Mouse (Mus musculus) stomach, postnatal 0 days (tissue): ENCODE results near the gene Mad2l2. TPM values are rescaled to one million over a fixed set of nuclear protein-coding genes. Genes with fewer than 3 reads are reported as not detected.
"Not testable (repeated sequence)": the region's sequence is repeated elsewhere in the genome, so short reads cannot be mapped to it uniquely, and the experiment has no call there.

Experiments
- ATAC-seq: fragments of 200-750 bp; cut with Nextera tagmentation; 2 replicates; pipeline ENCODE4 v1.8.0; 2017; ENCODE audit not compliant: low FRiP score, low TSS enrichment
- DNase-seq: peaks from one replicate; pipeline ENCODE4 v3.0.0-alpha.2; 2016; ENCODE audit warnings: low spot score
- H3K27ac ChIP-seq: fragments of 300-500 bp; sonication (generic); replicated peaks from 2 replicates; pipeline ENCODE4 v1.5.1; 2014; ENCODE audit warnings: mild to moderate bottlenecking, control low read depth
- H3K27me3 ChIP-seq: fragments of 300-500 bp; sonication (generic); 2 replicates; pipeline ENCODE4 v1.6.1; 2014; ENCODE audit warnings: low read length; ENCODE audit not compliant: control insufficient read depth, insufficient read depth
- H3K36me3 ChIP-seq: fragments of 300-500 bp; sonication (generic); 2 replicates; pipeline ENCODE4 v1.6.1; 2014; ENCODE audit warnings: low read length, mixed read lengths; ENCODE audit not compliant: control insufficient read depth, insufficient read depth
- H3K4me1 ChIP-seq: fragments of 300-500 bp; sonication (generic); replicated peaks from 2 replicates; pipeline ENCODE4 v1.6.1; 2014; ENCODE audit warnings: antibody characterized with exemption; ENCODE audit not compliant: control insufficient read depth, insufficient read depth
- H3K4me2 ChIP-seq: fragments of 300-500 bp; sonication (generic); replicated peaks from 2 replicates; pipeline ENCODE4 v1.6.1; 2014; ENCODE audit warnings: low read depth, mild to moderate bottlenecking, control low read depth, moderate library complexity
- H3K4me3 ChIP-seq: fragments of 300-500 bp; sonication (generic); 2 replicates; pipeline ENCODE4 v1.5.1; 2014; ENCODE audit warnings: low read depth, low read length, control low read depth
- H3K9ac ChIP-seq: fragments of 300-500 bp; sonication (generic); 2 replicates; pipeline ENCODE4 v1.6.1; 2014; ENCODE audit warnings: mild to moderate bottlenecking, low read length, control low read depth, mixed read lengths
- H3K9me3 ChIP-seq: fragments of 300-500 bp; sonication (generic); 2 replicates; pipeline ENCODE4 v1.6.1; 2016; ENCODE audit warnings: low read length; ENCODE audit not compliant: control insufficient read depth
- CTCF ChIP-seq: IDR thresholded peaks from 2 replicates; pipeline ENCODE4 v1.5.1; 2016; ENCODE audit warnings: antibody characterized with exemption, low read depth, mild to moderate bottlenecking, moderate library complexity
- EP300 ChIP-seq: optimal IDR thresholded peaks from 2 replicates; pipeline ENCODE3; 2016; ENCODE audit warnings: antibody characterized with exemption
- WGBS: fragments of 180-500 bp; shearing (Covaris S2); extraction: QIAGEN DNeasy Blood & Tissue Kit; methylation state at CpG from one replicate; pipeline ENCODE4 v1.1.7; 2014; 5-methylcytosine and 5-hydroxymethylcytosine counted together
- polyA plus RNA-seq: library from polyadenylated mRNA; unstranded; fragments of >200 nt; fragmentation: Nextera tagmentation; extraction: Ambion mirVana; gene quantifications from 2 replicates; pipeline ENCODE4 v1.2.1, GENCODE M21; 2015

The Mad2l2 gene
- polyA plus RNA-seq, 1 experiment from 2014 or later, result 25.0 TPM

DNA sequence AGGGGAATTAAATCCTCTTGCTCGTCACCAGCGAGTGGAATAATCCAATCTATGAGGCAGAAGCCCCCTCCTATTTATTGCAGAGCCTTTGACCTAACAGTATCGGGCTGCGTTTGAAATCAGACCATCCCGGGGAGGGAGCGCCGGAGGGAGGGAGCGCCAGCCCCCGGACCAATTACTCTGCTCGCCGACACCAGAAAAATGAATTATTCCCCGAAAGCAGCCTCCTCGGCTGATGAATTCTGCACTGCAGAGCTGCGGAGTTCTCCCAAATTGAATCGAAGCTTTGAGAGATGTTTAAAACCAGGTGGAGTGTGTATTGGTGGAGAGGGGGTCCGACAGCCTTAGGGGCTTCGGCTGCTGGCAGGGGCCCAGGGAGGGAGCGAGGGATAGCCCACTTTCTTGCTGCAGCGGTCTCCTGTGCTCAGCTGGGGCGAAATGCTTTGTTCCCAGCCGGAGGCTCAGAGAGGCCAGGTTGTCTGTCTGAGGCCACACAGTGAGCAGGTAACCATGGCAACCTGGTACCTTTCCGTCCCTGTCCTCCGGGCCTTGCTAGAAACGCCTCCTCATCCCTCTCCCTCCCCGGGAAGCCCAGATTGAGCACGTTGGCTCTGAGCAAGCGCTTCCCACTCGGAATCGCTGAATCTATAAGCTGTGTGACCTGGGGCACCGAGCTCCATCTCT is 43.8 kb downstream of the Mad2l2 start:
- no peaks in the 10 kb centered on the region for H3K4me1 ChIP-seq
- TF ChIP-seq EP300, result no peak
- TF ChIP-seq CTCF, result no peak
- ATAC-seq, result no peak
- H3K36me3 ChIP-seq, result no peaks in the 10 kb centered on the region
- WGBS, result 3% methylated on average over 30 of the region's 30 CpGs
- peaks cover 12% of the 10 kb centered on the region; the same call in 1 of the 2 replicates for H3K27me3 ChIP-seq
- DNase-seq, result no peak
- H3K4me2 ChIP-seq, result no peak overlapping the region
- H3K4me3 ChIP-seq, result no peak overlapping the region
- H3K27ac ChIP-seq, result no peak overlapping the region
- no peaks in the 10 kb centered on the region for H3K9me3 ChIP-seq
- H3K9ac ChIP-seq, result no peak overlapping the region

- DNase-seq (no peak), ATAC-seq (no peak)
- H3K9me3 ChIP-seq, result no peaks in the 10 kb centered on the region
- H3K27me3 ChIP-seq, result peaks cover 12% of the 10 kb centered on the region; the same call in 1 of the 2 replicates
- H3K36me3 ChIP-seq, result no peaks in the 10 kb centered on the region
- 15% methylated on average over 12 of the region's 12 CpGs for WGBS
- no peak overlapping the region for H3K27ac ChIP-seq
- H3K9ac ChIP-seq, result no peak overlapping the region
- no peak overlapping the region for H3K4me3 ChIP-seq
- no peaks in the 10 kb centered on the region for H3K4me1 ChIP-seq
- TF ChIP-seq CTCF, result no peak
- no peak for TF ChIP-seq EP300
- H3K4me2 ChIP-seq, result no peak overlapping the region
These were observed 44.3 kb downstream of the Mad2l2 start for GRCm38 (mm10) chr4:148174495-148174862.

GRCm38 (mm10) chr4:148176603-148177002 is 46.4 kb downstream of the Mad2l2 start:
- not testable (repeated sequence) for H3K4me2 ChIP-seq, ATAC-seq, H3K9ac ChIP-seq, H3K36me3 ChIP-seq, H3K27me3 ChIP-seq, DNase-seq, H3K4me1 ChIP-seq, H3K27ac ChIP-seq, H3K9me3 ChIP-seq, H3K4me3 ChIP-seq
- WGBS, result 61% methylated on average over 5 of the region's 6 CpGs

DNA sequence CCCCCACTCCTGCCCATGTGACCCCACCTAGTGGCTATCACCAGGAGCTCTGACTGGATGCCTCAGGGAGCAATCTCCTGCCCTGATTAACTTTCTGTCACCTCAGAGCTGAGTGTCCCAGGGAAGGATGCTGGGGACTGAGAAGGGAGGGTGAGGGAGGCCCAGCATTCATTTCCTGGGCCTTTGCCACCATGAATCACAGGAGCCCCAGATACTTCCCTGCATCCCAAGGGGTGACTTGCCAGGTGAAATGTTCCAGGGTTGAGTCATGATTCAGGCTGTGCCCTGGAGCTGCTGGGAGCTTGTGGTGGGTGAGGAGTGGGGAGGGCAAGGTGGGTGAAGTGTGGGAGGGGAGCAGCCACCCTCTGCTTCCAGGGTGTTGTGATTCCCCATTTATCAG is 47.5 kb downstream of the Mad2l2 start:
- peaks cover 6% of the 10 kb centered on the region; the same call in 1 of the 2 replicates for H3K27me3 ChIP-seq
- TF ChIP-seq CTCF (no peak), EP300 (no peak)
- no peaks in the 10 kb centered on the region for H3K4me1 ChIP-seq
- H3K4me2 ChIP-seq, result no peak overlapping the region
- DNase-seq (no peak), ATAC-seq (no peak)
- H3K9me3 ChIP-seq, result no peaks in the 10 kb centered on the region
- no peak overlapping the region for H3K4me3 ChIP-seq
- no peak overlapping the region for H3K9ac ChIP-seq
- no peak overlapping the region for H3K27ac ChIP-seq
- no peaks in the 10 kb centered on the region for H3K36me3 ChIP-seq

GRCm38 (mm10) chr4:148181483-148181882 is 51.3 kb downstream of the Mad2l2 start:
- WGBS, result 88% methylated on average over 12 of the region's 12 CpGs
- Histone ChIP-seq H3K36me3 (no peaks in the 10 kb centered on the region), H3K9ac (no peak overlapping the region), H3K4me2 (no peak overlapping the region), H3K27ac (no peak overlapping the region), H3K4me1 (no peaks in the 10 kb centered on the region), H3K27me3 (no peaks in the 10 kb centered on the region), H3K4me3 (no peak overlapping the region), H3K9me3 (no peaks in the 10 kb centered on the region)
- DNase-seq (no peak), ATAC-seq (no peak)
- TF ChIP-seq CTCF, result no peak
- TF ChIP-seq EP300, result no peak

DNA sequence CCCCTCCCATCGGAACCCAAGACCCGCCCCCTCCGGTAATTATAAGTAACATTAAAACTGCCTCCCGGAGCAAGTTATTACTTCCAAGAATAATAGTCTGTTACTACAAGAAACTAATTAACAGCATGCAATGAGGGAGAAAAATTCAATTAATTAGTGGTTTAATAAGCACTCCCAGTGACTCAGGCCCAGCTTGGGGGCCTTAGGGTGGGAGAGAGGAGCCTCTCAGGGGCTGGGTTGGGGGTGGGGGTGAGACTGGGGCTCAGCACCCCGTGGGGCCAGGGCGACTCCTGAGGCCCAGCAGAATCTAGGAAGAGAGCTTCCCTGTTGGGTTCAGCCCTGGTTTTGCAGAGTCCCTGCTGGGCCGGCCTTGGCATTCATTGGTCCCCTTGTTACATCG is 52.2 kb downstream of the Mad2l2 start:
- no peaks in the 10 kb centered on the region for H3K27me3 ChIP-seq
- ATAC-seq (no peak), DNase-seq (no peak)
- H3K9me3 ChIP-seq, result no peaks in the 10 kb centered on the region
- no peak overlapping the region for H3K4me3 ChIP-seq
- no peak overlapping the region for H3K9ac ChIP-seq
- no peaks in the 10 kb centered on the region for H3K36me3 ChIP-seq
- WGBS, result 37% methylated on average over 8 of the region's 8 CpGs
- no peak for TF ChIP-seq CTCF
- no peak for TF ChIP-seq EP300
- H3K4me2 ChIP-seq, result no peak overlapping the region
- no peak overlapping the region for H3K27ac ChIP-seq
- no peaks in the 10 kb centered on the region for H3K4me1 ChIP-seq
